Mouse (Mus musculus) thymus, adult 2 months (tissue): ENCODE data around the gene Zfp119b. TPM values are rescaled to one million over a fixed set of nuclear protein-coding genes. Genes with fewer than 3 reads are reported as not detected.
"Not testable (repeated sequence)": the region's sequence is repeated elsewhere in the genome, so short reads cannot be mapped to it uniquely, and the experiment has no call there.

Experiments
- DNase-seq: peaks from one replicate; pipeline ENCODE4 v3.0.0; 2021
- H3K27ac ChIP-seq: fragments of 200-500 bp; 2 replicates; pipeline ENCODE4 v1.5.1; 2012; ENCODE audit warnings: low read length, control low read depth; ENCODE audit not compliant: control insufficient read depth, insufficient read depth
- H3K27me3 ChIP-seq: fragments of 200-500 bp; 2 replicates; pipeline ENCODE4 v1.6.1; 2012; ENCODE audit warnings: mild to moderate bottlenecking, low read length, moderate library complexity, mixed read lengths; ENCODE audit not compliant: control insufficient read depth, insufficient read depth
- H3K36me3 ChIP-seq: fragments of 200-500 bp; 2 replicates; pipeline ENCODE4 v1.6.1; 2012; ENCODE audit warnings: mild to moderate bottlenecking, low read length, moderate library complexity; ENCODE audit not compliant: control insufficient read depth, insufficient read depth
- H3K4me1 ChIP-seq: fragments of 200-500 bp; replicated peaks from 2 replicates; pipeline ENCODE4 v1.6.1; 2012; ENCODE audit warnings: low read length; ENCODE audit not compliant: control insufficient read depth, insufficient read depth
- H3K4me3 ChIP-seq: fragments of 200-500 bp; 2 replicates; pipeline ENCODE4 v1.5.1; 2012; ENCODE audit warnings: mild to moderate bottlenecking, low read length, control low read depth, moderate library complexity; ENCODE audit not compliant: control insufficient read depth, insufficient read depth
- CTCF ChIP-seq: fragments of 200-500 bp; IDR thresholded peaks from 2 replicates; pipeline ENCODE4 v1.5.1; 2012; ENCODE audit warnings: mild to moderate bottlenecking, control low read depth, low read length, moderate library complexity, borderline replicate concordance; ENCODE audit not compliant: control insufficient read depth, poor library complexity, insufficient read depth; ENCODE audit errors: extremely low read depth
- POLR2A ChIP-seq: fragments of 200-500 bp; IDR thresholded peaks from 2 replicates; pipeline ENCODE4 v1.6.1; 2012; ENCODE audit warnings: mild to moderate bottlenecking, low read length, control low read depth, moderate library complexity; ENCODE audit not compliant: control insufficient read depth, poor library complexity, insufficient read depth; ENCODE audit errors: extremely low read depth
- WGBS: fragments of 180-500 bp; shearing (Covaris S2); methylation state at CpG from one replicate; pipeline ENCODE4 v1.1.7; 2018; 5-methylcytosine and 5-hydroxymethylcytosine counted together
- polyA plus RNA-seq: library from polyadenylated mRNA; depleted of rRNA; stranded (reverse); fragments of >200 nt; gene quantifications from 2 replicates; pipeline ENCODE4 v1.2.3, GENCODE M21; 2012; rRNA removed

The Zfp119b gene
- polyA plus RNA-seq, 1 experiment: 0.23 TPM

DNA sequence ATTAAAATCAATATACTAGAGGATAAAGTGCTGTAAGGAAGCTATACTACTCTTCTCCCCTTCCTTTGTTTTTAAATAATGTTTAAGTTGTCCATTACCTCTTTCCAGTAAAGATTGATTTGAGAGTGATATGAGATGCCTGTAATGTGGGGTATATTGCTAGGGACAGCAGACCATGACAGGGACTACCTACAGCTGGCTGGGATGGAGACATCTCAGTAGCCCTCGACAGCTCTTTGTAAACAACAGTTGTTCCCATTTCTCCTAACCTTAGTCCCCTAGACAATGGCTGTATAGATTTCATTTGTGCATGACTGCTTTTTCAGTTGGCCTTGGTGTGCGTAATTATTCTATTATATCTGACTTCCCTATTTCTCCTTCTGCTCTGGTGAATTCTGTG is 46.2 kb downstream of the Zfp119b start:
- Histone ChIP-seq H3K27ac (no peak overlapping the region), H3K36me3 (peaks cover 1% of the 10 kb centered on the region; the same call in 1 of the 2 replicates), H3K27me3 (no peaks in the 10 kb centered on the region), H3K4me1 (no peaks in the 10 kb centered on the region), H3K4me3 (no peak overlapping the region)
- DNase-seq: no peak
- TF ChIP-seq CTCF (no peak), POLR2A (no peak)
- WGBS: 81% methylated on average over 2 of the region's 2 CpGs

DNA sequence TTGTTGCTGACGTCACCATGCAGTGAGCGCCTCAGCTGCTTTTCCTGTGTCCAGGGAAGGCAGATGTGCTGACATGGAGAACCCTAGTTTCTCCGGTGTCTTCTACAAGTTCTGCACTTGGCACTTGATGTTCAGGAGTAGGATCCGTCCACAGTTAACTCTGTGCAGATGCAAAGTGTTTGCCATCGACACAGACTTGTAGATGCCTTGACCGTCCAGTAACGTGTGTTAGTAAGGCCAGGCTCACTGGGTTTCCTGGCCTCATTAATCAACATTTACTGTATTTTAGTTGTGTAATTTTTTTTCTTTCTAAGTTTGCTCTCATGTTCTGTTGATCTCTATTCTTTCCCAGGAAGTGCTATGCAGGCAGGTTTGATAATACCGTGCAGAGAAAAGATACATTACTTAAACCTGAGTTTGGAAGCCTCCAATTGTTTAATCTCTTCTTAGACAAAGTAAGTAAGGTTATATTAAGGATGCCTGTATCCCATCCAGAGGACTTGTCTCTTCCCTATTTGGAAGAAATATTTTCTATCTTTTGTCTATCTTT is 56.8 kb downstream of the Zfp119b start:
- not testable (repeated sequence) for H3K36me3 ChIP-seq, H3K27me3 ChIP-seq, H3K4me1 ChIP-seq
- 8% methylated on average over 6 of the region's 8 CpGs for WGBS
- DNase-seq: peak; percentile 11
- peak overlapping the region; percentile 91 for H3K27ac ChIP-seq
- peak overlapping the region; percentile 80 for H3K4me3 ChIP-seq

Other genes starting within 250 kb of the Zfp119b start
- gene Pot1b, start 236.9 kb downstream of the Zfp119b start, polyA plus RNA-seq: 6.5 and 8.9 TPM in 2 replicates
- 1.2 and 1.3 TPM in 2 replicates for gene Adgre4, start 199.5 kb downstream of the Zfp119b start, polyA plus RNA-seq
- 0.27 and 0.36 TPM in 2 replicates for gene Zfp119a, start 70.6 kb downstream of the Zfp119b start, polyA plus RNA-seq
- gene Zfp959, start 57.4 kb downstream of the Zfp119b start, polyA plus RNA-seq: 1.6 and 1.9 TPM in 2 replicates
- 24.5 and 25.9 TPM in 2 replicates for gene Ebi3, start 3.1 kb upstream of the Zfp119b start, polyA plus RNA-seq
- gene Yju2, start 9.6 kb upstream of the Zfp119b start, polyA plus RNA-seq: 16.9 and 17.3 TPM in 2 replicates
- gene Shd, start 21.0 kb upstream of the Zfp119b start, polyA plus RNA-seq: 0.59 and 1.9 TPM in 2 replicates
- 0.26 and 0.62 TPM in 2 replicates for gene Fsd1, start 37.0 kb upstream of the Zfp119b start, polyA plus RNA-seq
- 16.4 and 22.2 TPM in 2 replicates for gene Stap2, start 56.1 kb upstream of the Zfp119b start, polyA plus RNA-seq
- gene Mpnd, start 56.2 kb upstream of the Zfp119b start, polyA plus RNA-seq: 180 and 188 TPM in 2 replicates
- 216 and 248 TPM in 2 replicates for gene Sh3gl1, start 87.1 kb upstream of the Zfp119b start, polyA plus RNA-seq
- 16.9 and 21.4 TPM in 2 replicates for gene Chaf1a, start 90.9 kb upstream of the Zfp119b start, polyA plus RNA-seq
- 76.7 and 93.1 TPM in 2 replicates for gene Ubxn6, start 125.5 kb upstream of the Zfp119b start, polyA plus RNA-seq
- gene Hdgfl2, start 130.1 kb upstream of the Zfp119b start, polyA plus RNA-seq: 80.6 and 83.3 TPM in 2 replicates
- 16.7 and 29.0 TPM in 2 replicates for gene Plin4, start 160.3 kb upstream of the Zfp119b start, polyA plus RNA-seq
- 6.2 and 11.7 TPM in 2 replicates for gene Plin5, start 168.1 kb upstream of the Zfp119b start, polyA plus RNA-seq
- gene Lrg1, start 172.5 kb upstream of the Zfp119b start, polyA plus RNA-seq: 23.5 and 27.0 TPM in 2 replicates
- 3.8 and 4.9 TPM in 2 replicates for gene Sema6b, start 190.8 kb upstream of the Zfp119b start, polyA plus RNA-seq
- 21.6 and 26.8 TPM in 2 replicates for gene Tnfaip8l1, start 213.0 kb upstream of the Zfp119b start, polyA plus RNA-seq
- gene Mydgf, start 234.4 kb upstream of the Zfp119b start, polyA plus RNA-seq: 57.4 and 62.3 TPM in 2 replicates